In the genomic region with DNA sequence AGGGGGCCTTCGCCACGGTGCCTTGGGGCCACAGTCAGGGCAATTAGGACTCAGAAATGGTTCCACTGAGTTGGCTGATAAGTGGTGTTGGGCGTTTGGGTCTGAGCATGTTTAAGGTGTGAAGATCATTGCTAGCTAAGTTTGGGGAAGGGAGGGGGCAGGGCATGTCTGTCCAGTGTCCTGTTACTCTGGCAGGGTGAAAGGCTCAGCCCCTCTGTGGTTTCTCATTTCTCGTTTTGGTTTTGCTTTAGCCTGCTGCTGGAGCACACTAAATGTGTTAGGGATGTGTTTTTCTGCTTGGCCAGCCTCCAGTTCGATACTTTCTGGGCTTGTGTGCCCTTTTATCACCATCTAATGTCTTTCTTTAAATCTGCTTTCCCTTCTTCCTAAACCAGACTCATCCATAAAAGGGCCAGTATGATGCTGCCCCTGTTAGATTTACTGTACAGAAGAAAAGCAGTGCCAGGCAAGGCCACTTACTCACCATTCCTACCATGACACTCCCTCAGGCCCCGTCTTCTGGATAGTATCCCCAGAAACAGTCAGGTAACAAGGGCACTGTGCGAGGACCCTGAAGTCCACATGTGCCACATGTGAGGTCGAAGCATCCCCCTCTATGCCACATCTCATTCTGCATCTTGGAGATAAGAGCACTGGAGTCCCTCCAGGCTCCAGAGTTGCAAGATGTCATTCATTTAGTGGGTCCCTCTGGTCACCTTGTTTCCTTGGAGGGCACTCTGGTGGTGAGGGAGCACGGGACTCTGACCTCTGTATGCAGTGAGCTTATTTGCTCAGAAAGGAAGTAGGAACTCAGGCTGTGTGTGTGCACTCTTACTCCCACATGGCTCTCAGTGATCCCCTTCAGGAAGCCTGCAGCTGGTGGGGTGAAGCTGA, we compare ENCODE assay signal across 8 mouse cellular contexts. TPM values are rescaled to one million over a fixed set of nuclear protein-coding genes. Genes with fewer than 3 reads are reported as not detected.
A peak's percentile ranks its signal among the peaks of the same experiment; 100 is the strongest.
DNase-seq lines count a peak whose midpoint lies in the region; ATAC-seq and TF ChIP-seq lines count a peak whose summit lies in the region.

No protein-coding gene starts in this region.

- no peak overlapping the region; the same call in 1 of the 2 replicates for H3K27ac ChIP-seq in heart, embryonic 10.5 days
- H3K27ac ChIP-seq in embryonic facial prominence, embryonic 12.5 days: peak overlapping the region; percentile 68
- peak overlapping the region; percentile 59 for H3K27ac ChIP-seq in lung, postnatal 0 days (ENCODE audit: low read length)

- no peaks in the 10 kb centered on the region for H3K27me3 ChIP-seq in heart, embryonic 10.5 days (ENCODE audit: insufficient read depth, poor library complexity, severe bottlenecking)
- no peaks in the 10 kb centered on the region for H3K27me3 ChIP-seq in embryonic facial prominence, embryonic 12.5 days
- no peaks in the 10 kb centered on the region for H3K27me3 ChIP-seq in lung, postnatal 0 days (replicated peaks; ENCODE audit: insufficient read depth, low read length)

- H3K36me3 ChIP-seq in heart, embryonic 10.5 days: peaks cover 22% of the 10 kb centered on the region; the same call in 1 of the 2 replicates
- peaks cover 20% of the 10 kb centered on the region; the same call in 1 of the 2 replicates for H3K36me3 ChIP-seq in embryonic facial prominence, embryonic 12.5 days
- H3K36me3 ChIP-seq in lung, postnatal 0 days (ENCODE audit: insufficient read depth, low read length): peaks cover 5% of the 10 kb centered on the region; the same call in 1 of the 2 replicates

- no peak overlapping the region for H3K4me3 ChIP-seq in heart, embryonic 10.5 days
- H3K4me3 ChIP-seq in embryonic facial prominence, embryonic 12.5 days: no peak overlapping the region
- H3K4me3 ChIP-seq in lung, postnatal 0 days (ENCODE audit: low read depth, low read length): no peak overlapping the region

- TF ChIP-seq EP300 in lung, postnatal 0 days (IDR thresholded peaks at IDR 0.05): no peak

- H3K4me2 ChIP-seq in embryonic facial prominence, embryonic 12.5 days (replicated peaks): no peak overlapping the region
- H3K4me2 ChIP-seq in lung, postnatal 0 days (replicated peaks; ENCODE audit: low read depth, low read length): no peak overlapping the region

- no peaks in the 10 kb centered on the region for H3K9me3 ChIP-seq in heart, embryonic 10.5 days
- H3K9me3 ChIP-seq in embryonic facial prominence, embryonic 12.5 days: no peaks in the 10 kb centered on the region
- H3K9me3 ChIP-seq in lung, postnatal 0 days (ENCODE audit: low read length): no peaks in the 10 kb centered on the region

- no peak overlapping the region for H3K9ac ChIP-seq in embryonic facial prominence, embryonic 12.5 days
- H3K9ac ChIP-seq in lung, postnatal 0 days (replicated peaks; ENCODE audit: low read depth): 0 out of 2 replicates have a peak overlapping the region, but pooled peaks have one; percentile 6

- no peak for ATAC-seq in embryonic facial prominence, embryonic 12.5 days (ENCODE audit: insufficient number of reproducible peaks, insufficient read depth, low FRiP score, low TSS enrichment)
- no peak for ATAC-seq in lung, postnatal 0 days

- peak; percentile 97 for DNase-seq in heart, adult 11 months
- DNase-seq in heart, embryonic 10.5 days (ENCODE audit: low spot score): no peak
- DNase-seq in A20 (ENCODE audit: low read depth, low spot score): peak; percentile 49
- DNase-seq in lung, postnatal 0 days (ENCODE audit: low spot score): peak; percentile 19
- no peak for DNase-seq in thymus, postnatal 25 days
- no peak for DNase-seq in frontal cortex, postnatal 10 days (ENCODE audit: low spot score in 2 of 2)
- no peak for DNase-seq in cerebellum, postnatal 36 days

- 57% methylated on average over 9 of the region's 9 CpGs for WGBS in heart, embryonic 10.5 days
- 52% methylated on average over 9 of the region's 9 CpGs for WGBS in embryonic facial prominence, embryonic 12.5 days
- 45% methylated on average over 9 of the region's 9 CpGs for WGBS in lung, postnatal 0 days

- no peak for TF ChIP-seq CTCF in lung, postnatal 0 days (IDR thresholded peaks at IDR 0.05)

- peaks cover 91% of the 10 kb centered on the region for H3K4me1 ChIP-seq in heart, embryonic 10.5 days
- peaks cover 56% of the 10 kb centered on the region for H3K4me1 ChIP-seq in embryonic facial prominence, embryonic 12.5 days
- H3K4me1 ChIP-seq in lung, postnatal 0 days (ENCODE audit: insufficient read depth, low read depth, low read length): peaks cover 32% of the 10 kb centered on the region; the same call in 1 of the 2 replicates

RNA-seq across cellular contexts. Expression of a gene that starts 15.8 kb away (rescaled TPM):
- 450 and 452 TPM in 2 replicates for polyA plus RNA-seq in heart, embryonic 10.5 days (2016; fragmentation: Nextera tagmentation; extraction: Ambion mirVana)
- 415 TPM in 2 replicates for polyA plus RNA-seq in embryonic facial prominence, embryonic 12.5 days (2016; fragmentation: Nextera tagmentation; extraction: Ambion mirVana)
- 401 and 408 TPM in 2 replicates for polyA plus RNA-seq in lung, postnatal 0 days (2015; fragmentation: Nextera tagmentation; extraction: Ambion mirVana)

Comparison
In these comparisons a context has a peak if more than half of its experiments do, and no peak if none do; other contexts are left out.
1. DNase-seq: peak in heart, adult 11 months (single experiment), A20 (single experiment) and lung, postnatal 0 days (single experiment); none in heart, embryonic 10.5 days (single experiment), thymus, postnatal 25 days (single experiment), frontal cortex, postnatal 10 days (0 of 2) and cerebellum, postnatal 36 days (0 of 2).